Mouse (Mus musculus): Measurements from ENCODE around the gene Arpc2. TPM values are rescaled to one million over a fixed set of nuclear protein-coding genes. Genes with fewer than 3 reads are reported as not detected.

Arpc2 gene
- total and polyA plus RNA-seq, 3 experiments: 716 to 876 (median 746) TPM

DNA sequence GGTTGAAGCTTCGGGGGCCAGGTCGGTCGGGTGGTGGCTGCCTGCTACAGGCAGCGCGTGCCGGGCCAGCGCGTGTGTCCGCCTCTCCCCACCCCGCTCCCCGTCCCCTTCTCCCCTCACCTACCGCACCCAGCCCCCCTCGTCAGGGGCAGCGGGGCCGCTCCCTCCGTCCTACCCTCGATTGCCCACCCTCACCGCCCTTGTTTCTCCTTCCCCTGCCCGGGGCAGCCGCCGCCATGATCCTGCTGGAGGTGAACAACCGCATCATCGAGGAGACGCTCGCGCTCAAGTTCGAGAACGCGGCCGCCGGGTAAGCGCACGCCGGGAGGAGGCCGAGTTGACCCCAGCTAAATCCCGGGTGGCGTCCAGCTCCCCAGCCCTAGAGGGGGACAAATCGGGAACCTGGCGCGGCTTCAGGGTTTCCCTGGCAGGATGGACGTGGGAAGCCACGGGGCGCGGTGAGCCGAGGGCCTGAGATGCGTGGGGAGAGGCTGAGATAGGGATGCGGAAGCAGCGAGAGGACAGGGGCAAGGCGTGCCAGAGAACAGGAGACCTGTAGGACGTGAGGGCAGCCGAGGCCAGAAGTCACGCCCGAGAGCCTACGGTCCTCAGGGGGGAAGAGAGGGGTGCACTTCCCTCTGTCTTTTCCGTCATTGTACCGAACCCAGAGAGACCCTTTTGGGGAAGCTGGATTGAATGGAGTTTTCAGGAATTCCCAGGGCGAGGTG lies 870 bp downstream of the Arpc2 start:
- DNase-seq (ENCODE audit: low spot score) (peak; percentile 74), ATAC-seq (ENCODE audit: extremely low read depth, insufficient number of reproducible peaks, low FRiP score, poor library complexity, severe bottlenecking) (peak; percentile 30; the same call in 1 of the 2 replicates)
- Histone ChIP-seq H3K4me1 (ENCODE audit: insufficient read depth, low read depth, low read length) (peaks cover 44% of the 10 kb centered on the region), H3K27me3 (ENCODE audit: insufficient read depth, low read length) (no peaks in the 10 kb centered on the region; the same call in 1 of the 2 replicates), H3K9me3 (replicated peaks) (no peaks in the 10 kb centered on the region), H3K4me3 (ENCODE audit: low read depth, low read length) (peak overlapping the region; percentile 82), H3K36me3 (replicated peaks) (peaks cover 24% of the 10 kb centered on the region)
- TF ChIP-seq POLR2AphosphoS5 (IDR thresholded peaks at IDR 0.05; ENCODE audit: insufficient replicate concordance, low read depth, low read length) (0 out of 2 replicates have a peak, but pooled peaks have one; percentile 22), CTCF (IDR thresholded peaks at IDR 0.05; ENCODE audit: low read depth, low read length) (no peak)

DNA sequence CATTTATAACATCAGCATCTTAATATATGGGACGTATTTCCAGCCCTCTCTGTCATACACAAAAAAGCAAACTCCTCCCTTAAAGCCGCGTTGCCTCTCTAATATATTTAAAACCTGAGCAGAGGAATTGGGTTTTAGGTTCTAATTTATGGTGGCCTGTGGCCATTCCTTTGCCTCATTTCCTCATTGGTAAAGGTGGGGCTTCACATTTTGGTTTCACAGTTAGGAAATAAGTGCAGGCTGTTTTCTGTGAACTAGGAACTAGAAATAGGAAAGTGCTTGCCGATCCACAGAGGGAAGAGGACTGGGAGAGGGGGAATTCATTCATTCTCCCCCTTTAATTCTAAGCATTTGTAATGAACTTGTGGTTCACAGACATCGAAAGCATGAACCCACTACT lies 1.8 kb downstream of the Arpc2 start:
- ATAC-seq (ENCODE audit: extremely low read depth, insufficient number of reproducible peaks, low FRiP score, poor library complexity, severe bottlenecking): no peak

DNA sequence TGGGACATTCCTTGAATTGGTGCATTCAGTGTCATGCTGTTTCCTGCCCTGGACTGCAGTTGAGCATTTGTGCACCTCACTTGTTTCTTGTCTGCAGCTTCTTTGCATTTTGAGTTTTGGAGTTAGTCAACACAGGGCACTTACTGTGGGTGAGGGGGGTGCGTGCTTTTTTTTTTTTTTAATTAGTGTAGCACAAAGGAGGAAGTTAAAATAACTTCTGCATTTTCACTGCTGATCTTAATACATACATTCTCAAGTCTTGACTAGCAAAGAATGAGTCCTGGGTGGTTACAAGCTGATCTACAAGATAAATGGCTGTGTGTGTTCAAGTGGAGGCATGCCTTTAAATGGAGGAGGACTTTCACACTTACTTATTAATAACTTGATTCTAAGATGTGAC lies 2.3 kb downstream of the Arpc2 start:
- H3K9me3 ChIP-seq (replicated peaks): no peaks in the 10 kb centered on the region
- TF ChIP-seq GATA2 (IDR thresholded peaks at IDR 0.05; ENCODE audit: borderline replicate concordance, low read depth, low read length) (no peak), GATA1 (IDR thresholded peaks at IDR 0.05; ENCODE audit: borderline replicate concordance, low read length) (no peak), CTCF (IDR thresholded peaks at IDR 0.05; ENCODE audit: low read depth, low read length) (no peak), TAL1 (conservative IDR thresholded peaks at IDR 0.05; ENCODE audit: low read depth, low read length) (no peak), POLR2AphosphoS5 (IDR thresholded peaks at IDR 0.05; ENCODE audit: insufficient replicate concordance, low read depth, low read length) (no peak)
- H3K27me3 ChIP-seq (ENCODE audit: insufficient read depth, low read length): no peaks in the 10 kb centered on the region
- peak overlapping the region; percentile 82 for H3K4me3 ChIP-seq (ENCODE audit: low read depth, low read length)
- H3K36me3 ChIP-seq (replicated peaks): peaks cover 36% of the 10 kb centered on the region
- H3K4me1 ChIP-seq (ENCODE audit: insufficient read depth, low read depth, low read length): peaks cover 56% of the 10 kb centered on the region
- peak; percentile 48 for ATAC-seq (ENCODE audit: extremely low read depth, insufficient number of reproducible peaks, low FRiP score, poor library complexity, severe bottlenecking)
- peak; percentile 76 for DNase-seq (ENCODE audit: low spot score)

More for the DNA sequence above, 1.8 kb downstream of the Arpc2 start:
- peaks cover 52% of the 10 kb centered on the region for H3K4me1 ChIP-seq (ENCODE audit: insufficient read depth, low read depth, low read length)
- DNase-seq (ENCODE audit: low spot score): no peak
- TF ChIP-seq GATA1 (IDR thresholded peaks at IDR 0.05; ENCODE audit: borderline replicate concordance, low read length): no peak
- no peak for TF ChIP-seq GATA2 (IDR thresholded peaks at IDR 0.05; ENCODE audit: borderline replicate concordance, low read depth, low read length)
- no peak for TF ChIP-seq TAL1 (conservative IDR thresholded peaks at IDR 0.05; ENCODE audit: low read depth, low read length)
- no peak for TF ChIP-seq CTCF (IDR thresholded peaks at IDR 0.05; ENCODE audit: low read depth, low read length)
- no peak for TF ChIP-seq POLR2AphosphoS5 (IDR thresholded peaks at IDR 0.05; ENCODE audit: insufficient replicate concordance, low read depth, low read length)
- H3K36me3 ChIP-seq (replicated peaks): peaks cover 31% of the 10 kb centered on the region
- no peaks in the 10 kb centered on the region for H3K9me3 ChIP-seq (replicated peaks)
- H3K27me3 ChIP-seq (ENCODE audit: insufficient read depth, low read length): no peaks in the 10 kb centered on the region
- peak overlapping the region; percentile 82 for H3K4me3 ChIP-seq (ENCODE audit: low read depth, low read length)

DNA sequence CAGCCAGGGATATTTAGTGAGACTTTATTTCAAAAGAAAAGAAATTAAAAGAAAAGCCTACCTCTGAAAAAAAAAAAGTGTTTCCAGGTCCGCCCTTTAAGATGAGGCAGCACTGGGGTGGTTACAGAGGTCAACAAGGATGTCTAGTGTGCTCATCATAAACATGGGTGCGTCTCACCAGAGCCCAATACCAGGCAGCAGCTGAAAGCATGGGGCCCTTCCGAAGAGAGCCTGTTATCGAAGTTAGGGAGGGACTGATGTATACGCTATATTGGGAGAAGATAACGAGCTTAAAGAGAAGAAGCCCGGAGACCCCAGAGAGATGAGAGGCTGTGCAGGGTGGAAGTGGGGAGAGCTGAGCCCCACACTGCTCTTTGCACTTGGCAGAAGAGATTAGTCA lies 3.3 kb downstream of the Arpc2 start:
- TF ChIP-seq GATA2 (IDR thresholded peaks at IDR 0.05; ENCODE audit: borderline replicate concordance, low read depth, low read length) (no peak), POLR2AphosphoS5 (IDR thresholded peaks at IDR 0.05; ENCODE audit: insufficient replicate concordance, low read depth, low read length) (no peak), CTCF (IDR thresholded peaks at IDR 0.05; ENCODE audit: low read depth, low read length) (no peak), TAL1 (conservative IDR thresholded peaks at IDR 0.05; ENCODE audit: low read depth, low read length) (no peak), GATA1 (IDR thresholded peaks at IDR 0.05; ENCODE audit: borderline replicate concordance, low read length) (no peak)
- ATAC-seq (ENCODE audit: extremely low read depth, insufficient number of reproducible peaks, low FRiP score, poor library complexity, severe bottlenecking) (peak; percentile 40), DNase-seq (ENCODE audit: low spot score) (peak; percentile 51)
- Histone ChIP-seq H3K9me3 (replicated peaks) (no peaks in the 10 kb centered on the region), H3K27me3 (ENCODE audit: insufficient read depth, low read length) (no peaks in the 10 kb centered on the region), H3K4me1 (ENCODE audit: insufficient read depth, low read depth, low read length) (peaks cover 65% of the 10 kb centered on the region), H3K4me3 (ENCODE audit: low read depth, low read length) (peak overlapping the region; percentile 82; the same call in 1 of the 2 replicates), H3K36me3 (replicated peaks) (peaks cover 46% of the 10 kb centered on the region)

DNA sequence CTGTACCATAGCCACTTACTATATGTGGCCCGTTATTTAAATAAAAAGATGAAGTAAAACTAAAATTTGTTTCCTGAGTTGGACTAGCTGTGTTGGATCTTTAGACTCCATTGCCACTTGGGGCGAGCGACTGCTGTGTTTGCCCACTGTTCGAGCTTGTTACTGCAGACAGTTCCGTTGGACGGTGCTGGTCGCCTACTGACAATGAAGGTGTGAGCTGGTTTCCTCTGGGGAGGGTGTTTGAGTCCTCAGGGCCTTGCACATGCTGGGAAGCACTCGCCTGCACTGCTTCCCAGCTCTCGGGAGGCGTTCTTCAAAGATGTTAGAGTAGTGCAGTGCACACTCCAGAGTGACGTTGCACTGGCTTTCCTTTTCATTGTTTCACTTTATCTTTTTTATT lies 3.7 kb downstream of the Arpc2 start:
- H3K4me1 ChIP-seq (ENCODE audit: insufficient read depth, low read depth, low read length): peaks cover 68% of the 10 kb centered on the region
- peaks cover 51% of the 10 kb centered on the region for H3K36me3 ChIP-seq (replicated peaks)

DNA sequence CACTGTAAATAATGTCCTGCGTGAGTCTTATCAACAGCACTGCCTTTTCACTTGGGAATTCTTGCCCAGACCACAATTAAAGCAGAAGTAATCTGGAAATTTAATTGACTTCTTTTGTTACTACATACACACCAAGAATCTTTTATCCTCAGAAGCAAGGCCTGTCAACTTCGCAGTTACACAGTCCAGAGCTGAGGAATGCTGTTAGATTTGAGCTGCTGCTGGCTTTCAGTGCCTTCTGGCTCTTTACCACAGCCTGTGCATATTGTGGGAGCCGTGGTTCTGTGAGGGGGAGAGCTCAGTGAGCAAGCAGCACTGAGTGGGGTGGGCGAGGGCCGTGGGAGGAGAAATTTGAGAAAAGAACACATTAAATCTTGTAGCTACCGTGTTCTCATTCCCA lies 4.4 kb downstream of the Arpc2 start:
- H3K36me3 ChIP-seq (replicated peaks): peaks cover 57% of the 10 kb centered on the region
- H3K4me1 ChIP-seq (ENCODE audit: insufficient read depth, low read depth, low read length): peaks cover 74% of the 10 kb centered on the region
- TF ChIP-seq POLR2AphosphoS5 (IDR thresholded peaks at IDR 0.05; ENCODE audit: insufficient replicate concordance, low read depth, low read length) (no peak), GATA1 (IDR thresholded peaks at IDR 0.05; ENCODE audit: borderline replicate concordance, low read length) (no peak), GATA2 (IDR thresholded peaks at IDR 0.05; ENCODE audit: borderline replicate concordance, low read depth, low read length) (no peak), CTCF (IDR thresholded peaks at IDR 0.05; ENCODE audit: low read depth, low read length) (no peak), TAL1 (conservative IDR thresholded peaks at IDR 0.05; ENCODE audit: low read depth, low read length) (no peak)
- H3K27me3 ChIP-seq (ENCODE audit: insufficient read depth, low read length): no peaks in the 10 kb centered on the region
- ATAC-seq (ENCODE audit: extremely low read depth, insufficient number of reproducible peaks, low FRiP score, poor library complexity, severe bottlenecking) (no peak), DNase-seq (ENCODE audit: low spot score) (no peak)
- no peaks in the 10 kb centered on the region for H3K9me3 ChIP-seq (replicated peaks)
- H3K4me3 ChIP-seq (ENCODE audit: low read depth, low read length): no peak overlapping the region; the same call in 1 of the 2 replicates

More for the DNA sequence above, 3.7 kb downstream of the Arpc2 start:
- Histone ChIP-seq H3K9me3 (replicated peaks) (no peaks in the 10 kb centered on the region), H3K27me3 (ENCODE audit: insufficient read depth, low read length) (no peaks in the 10 kb centered on the region), H3K4me3 (ENCODE audit: low read depth, low read length) (peak overlapping the region; percentile 82; the same call in 1 of the 2 replicates)
- no peak for DNase-seq (ENCODE audit: low spot score)
- TF ChIP-seq TAL1 (conservative IDR thresholded peaks at IDR 0.05; ENCODE audit: low read depth, low read length): no peak
- no peak for TF ChIP-seq GATA2 (IDR thresholded peaks at IDR 0.05; ENCODE audit: borderline replicate concordance, low read depth, low read length)
- no peak for TF ChIP-seq GATA1 (IDR thresholded peaks at IDR 0.05; ENCODE audit: borderline replicate concordance, low read length)
- no peak for TF ChIP-seq CTCF (IDR thresholded peaks at IDR 0.05; ENCODE audit: low read depth, low read length)
- TF ChIP-seq POLR2AphosphoS5 (IDR thresholded peaks at IDR 0.05; ENCODE audit: insufficient replicate concordance, low read depth, low read length): no peak
- ATAC-seq (ENCODE audit: extremely low read depth, insufficient number of reproducible peaks, low FRiP score, poor library complexity, severe bottlenecking): no peak
